Mouse (Mus musculus) embryonic stem cell, embryonic (primary cell): Measurements from ENCODE around the gene Skp1a.

Experiments
- CTCF ChIA-PET, 4 experiments: fragments of 300-600 bp in 2 of 4; fragments of 350-600 bp in 2 of 4; sonication (Branson Sonifier 250); formaldehyde crosslinking; loops; one replicate each; lab custom pipeline; 2022; ENCODE audit warnings: inconsistent platforms in 2 of 4; lab: Charles Lee
- POLR2A ChIA-PET, 4 experiments: fragments of 300-600 bp in 2 of 4; fragments of 350-600 bp in 2 of 4; sonication (Branson Sonifier 250); formaldehyde crosslinking; loops; one replicate each; lab custom pipeline; 2022; ENCODE audit warnings: antibody characterized with exemption in 4 of 4, inconsistent platforms in 1 of 4; lab: Charles Lee

The Skp1a gene

DNA sequence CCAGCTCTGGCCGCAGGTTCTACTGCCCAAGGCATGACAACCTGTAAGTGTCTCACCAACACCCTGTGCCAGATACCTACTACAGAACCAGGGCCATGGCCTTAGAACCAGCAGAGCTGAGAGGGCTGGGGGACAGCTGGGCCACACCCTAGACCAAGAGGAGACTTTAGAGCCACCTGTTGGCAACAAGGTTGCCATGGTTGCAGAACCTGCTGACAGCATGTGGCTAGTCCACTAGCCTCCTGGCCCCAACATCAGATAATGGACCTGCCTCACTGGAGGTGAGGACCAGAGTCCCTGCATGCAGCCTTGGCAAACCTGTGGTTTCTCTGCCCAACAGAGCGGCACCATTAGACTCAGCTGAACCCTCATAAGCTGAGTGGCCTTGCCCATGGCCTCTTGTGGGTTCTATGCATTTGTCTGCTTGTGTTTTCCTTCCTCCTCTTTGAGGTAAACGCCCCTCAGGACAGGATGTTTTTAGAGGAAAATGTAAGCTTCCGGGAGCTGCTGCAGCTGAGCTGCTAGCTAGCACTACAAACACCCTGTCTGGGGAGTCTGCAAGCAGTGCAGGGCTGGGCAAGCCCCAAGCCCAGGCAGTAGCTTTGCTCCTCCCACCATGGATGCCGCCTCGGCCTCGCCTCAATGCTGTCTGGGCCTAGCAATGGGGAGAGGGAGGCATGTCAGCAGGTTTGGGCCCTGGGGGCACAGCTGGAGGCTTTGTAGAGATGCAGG, 36.5 kb downstream of the Skp1a start:
- CTCF ChIA-PET = interaction anchor here in 3 of 4 experiments (0.7 to 1.9 kb wide), 6 partner anchors 14 to 128 kb away, joined by 3 to 7 read pairs (median 3); partner anchors contain the start of gene 9530068E07Rik (in 1 of the 3)
- POLR2A ChIA-PET = interaction anchor here (0.7 to 13.2 kb wide), 26 partner anchors 6 to 121 kb away, joined by 3 to 133 read pairs (median 4); partner anchors contain the start of gene Tcf7 (in 1 of the 4)

DNA sequence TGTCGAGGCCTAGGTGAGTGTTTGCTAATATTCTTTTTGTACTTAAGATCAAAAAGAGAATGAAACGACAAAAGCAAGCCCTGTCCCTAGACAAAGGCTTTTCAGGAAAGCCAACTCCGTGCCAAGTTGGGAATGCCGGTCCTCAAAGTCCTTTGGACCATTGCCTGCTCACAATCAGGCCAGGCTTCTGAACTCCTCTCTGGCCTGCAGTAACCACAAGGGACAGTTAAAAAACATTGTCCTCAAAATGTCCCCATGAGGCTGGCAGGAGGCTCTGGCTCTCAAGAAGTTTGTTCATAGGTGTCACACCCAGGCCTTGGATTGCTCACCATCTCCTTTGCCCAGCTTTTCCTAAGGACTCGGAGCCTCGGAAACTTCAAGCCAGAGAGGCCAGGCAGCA, 38.0 kb downstream of the Skp1a start:
- CTCF ChIA-PET = interaction anchor here in 1 of 4 experiments (0.9 to 1.9 kb wide), 4 partner anchors 10 to 77 kb away, joined by 3 to 7 read pairs (median 3); no protein-coding TSS in a partner anchor

DNA sequence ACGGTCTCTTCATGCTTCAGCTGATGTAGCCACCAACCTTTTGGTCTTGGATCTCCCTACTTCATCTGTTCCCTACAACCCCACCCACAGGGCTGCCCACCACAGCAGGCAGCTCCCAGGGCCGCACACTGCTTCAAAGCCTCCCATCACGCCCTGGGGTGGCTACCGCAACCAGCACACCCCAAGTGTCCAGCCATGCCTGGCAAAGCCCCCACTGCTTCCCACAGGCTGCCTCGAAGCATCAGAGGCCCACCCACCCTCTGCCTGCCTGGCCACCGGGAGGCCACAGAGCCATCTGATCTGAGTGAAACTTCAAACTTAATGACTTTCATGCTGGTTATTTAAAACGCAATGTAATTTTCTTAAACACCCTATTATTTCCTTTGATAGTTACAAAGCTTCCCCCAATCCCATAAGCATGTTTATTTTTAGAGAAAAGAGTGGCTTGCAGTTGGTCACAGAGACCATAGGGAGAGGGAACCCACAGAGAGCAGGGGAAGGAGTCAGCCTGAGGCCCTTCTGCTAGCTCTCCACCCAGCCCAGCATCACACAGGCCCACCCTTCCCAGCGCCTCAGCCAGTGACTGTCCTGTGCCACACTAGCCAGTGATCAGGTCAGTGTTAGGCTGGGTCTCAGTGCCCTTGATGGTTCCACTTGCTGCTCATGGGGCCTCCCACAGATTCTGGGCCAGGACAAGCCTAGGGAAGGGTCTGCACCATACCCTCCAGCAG, 40.1 kb downstream of the Skp1a start:
- POLR2A ChIA-PET = interaction anchor here in 2 of 4 experiments (0.7 to 13.2 kb wide), 14 partner anchors 8 to 438 kb away, joined by 3 to 133 read pairs (median 5); partner anchors contain the start of gene Tcf7 (in 2 of the 2)
- CTCF ChIA-PET = interaction anchor here in 2 of 4 experiments (0.8 to 7.5 kb wide), 5 partner anchors 10 to 71 kb away, joined by 3 to 37 read pairs (median 4); no protein-coding TSS in a partner anchor

More for the DNA sequence above, 38.0 kb downstream of the Skp1a start:
- POLR2A ChIA-PET = interaction anchor here in 3 of 4 experiments (0.6 to 13.2 kb wide), 13 partner anchors 8 to 64 kb away, joined by 3 to 133 read pairs (median 4); partner anchors contain the start of gene Tcf7 (in 1 of the 3)

DNA sequence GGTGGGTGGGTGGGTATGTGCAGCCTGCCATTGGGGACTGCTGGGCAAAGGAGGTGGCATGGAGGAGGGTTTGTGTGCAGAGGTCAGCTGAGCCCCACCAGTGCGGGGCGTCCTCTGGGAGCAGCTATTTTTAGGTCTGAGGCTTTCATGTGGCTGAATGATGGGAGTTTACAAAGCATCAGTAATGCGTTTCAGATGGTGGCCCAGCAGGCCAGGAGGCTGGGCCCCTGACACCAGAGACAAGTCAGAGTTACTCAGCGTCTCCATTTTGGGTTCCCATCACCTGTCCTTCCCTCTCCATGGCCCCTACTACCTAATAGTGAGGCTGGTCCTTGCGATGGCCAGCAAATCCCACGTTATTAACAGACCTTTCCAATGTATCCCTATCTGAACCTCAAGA, 40.8 kb downstream of the Skp1a start:
- ChIA-PET CTCF (interaction anchor here in 2 of 4 experiments (1.2 to 7.5 kb wide), 3 partner anchors 10 to 18 kb away, joined by 4 to 37 read pairs (median 4); no protein-coding TSS in a partner anchor), POLR2A (interaction anchor here in 2 of 4 experiments (0.6 to 13.2 kb wide), 9 partner anchors 8 to 87 kb away, joined by 3 to 133 read pairs (median 8); partner anchors contain the start of gene Tcf7 (in 2 of the 2))

DNA sequence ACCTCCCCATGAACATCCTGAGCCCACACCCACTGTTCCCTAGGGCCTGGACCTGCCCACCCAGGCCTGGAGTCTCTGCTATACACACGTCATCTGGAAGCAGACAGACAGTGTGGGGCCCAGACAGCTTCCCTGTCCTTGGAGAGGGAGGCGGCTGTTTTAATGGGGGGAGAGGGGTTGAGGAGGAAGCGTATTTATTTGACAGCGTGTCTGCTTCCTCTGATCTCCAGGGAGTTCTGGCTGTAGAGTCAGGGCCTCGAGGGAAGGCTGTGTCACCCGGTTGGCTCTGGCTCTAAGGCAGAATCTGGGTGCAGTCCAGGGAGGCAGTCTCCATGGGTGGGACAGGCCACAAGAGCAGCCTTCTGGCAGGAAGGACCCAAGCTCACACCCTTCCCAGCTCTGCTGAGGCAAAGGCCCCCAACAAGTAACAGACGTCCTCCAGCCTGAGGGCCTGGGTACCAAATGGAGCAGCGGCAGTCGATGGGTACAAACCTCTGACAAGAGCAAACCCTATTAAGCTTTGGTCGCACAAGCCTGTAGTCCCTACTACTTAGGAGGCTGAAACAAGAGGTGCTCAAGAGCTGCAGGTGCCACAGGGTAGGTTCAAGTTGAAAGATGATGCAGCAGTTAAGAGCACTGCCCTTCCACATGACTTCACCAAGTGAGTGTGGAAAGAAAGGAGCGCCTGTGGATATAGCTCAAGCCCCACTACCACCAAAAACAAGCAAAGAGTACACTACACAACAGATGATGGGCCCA, 41.6 kb downstream of the Skp1a start:
- POLR2A ChIA-PET = interaction anchor here in 3 of 4 experiments (0.6 to 13.2 kb wide), 22 partner anchors 8 to 296 kb away, joined by 3 to 133 read pairs (median 6); partner anchors contain the start of gene Tcf7 (in 2 of the 3)
- CTCF ChIA-PET = interaction anchor here in 3 of 4 experiments (0.6 to 7.5 kb wide), 5 partner anchors 11 to 101 kb away, joined by 4 to 37 read pairs (median 4); no protein-coding TSS in a partner anchor

GRCm38 (mm10) chr11:52273942-52274330, 42.1 kb downstream of the Skp1a start:
- CTCF ChIA-PET = interaction anchor here in 2 of 4 experiments (1.0 to 7.5 kb wide), 4 partner anchors 12 to 100 kb away, joined by 4 to 37 read pairs (median 4); no protein-coding TSS in a partner anchor
- POLR2A ChIA-PET = interaction anchor here in 3 of 4 experiments (0.6 to 13.2 kb wide), 22 partner anchors 8 to 295 kb away, joined by 3 to 133 read pairs (median 6); partner anchors contain the start of gene Tcf7 (in 2 of the 3)

- CTCF ChIA-PET = interaction anchor here in 2 of 4 experiments (0.6 to 7.5 kb wide), 4 partner anchors 12 to 110 kb away, joined by 4 to 37 read pairs (median 4); no protein-coding TSS in a partner anchor
- POLR2A ChIA-PET = interaction anchor here in 3 of 4 experiments (0.6 to 13.2 kb wide), 28 partner anchors 8 to 76 kb away, joined by 3 to 133 read pairs (median 4); partner anchors contain the start of gene Tcf7 (in 1 of the 3)
Measured at GRCm38 (mm10) chr11:52274456-52275112, 42.8 kb downstream of the Skp1a start.

GRCm38 (mm10) chr11:52275366-52275765, 43.6 kb downstream of the Skp1a start:
- ChIA-PET CTCF (interaction anchor here in 3 of 4 experiments (0.5 to 7.5 kb wide), 4 partner anchors 13 to 68 kb away, joined by 3 to 37 read pairs (median 6); no protein-coding TSS in a partner anchor), POLR2A (interaction anchor here in 3 of 4 experiments (0.9 to 13.2 kb wide), 22 partner anchors 9 to 85 kb away, joined by 3 to 133 read pairs (median 6); partner anchors contain the start of gene Vdac1 (in 1 of the 3))

GRCm38 (mm10) chr11:52275774-52276555, 44.2 kb downstream of the Skp1a start:
- POLR2A ChIA-PET = interaction anchor here in 3 of 4 experiments (0.5 to 13.2 kb wide), 23 partner anchors 7 to 85 kb away, joined by 3 to 133 read pairs (median 6); partner anchors contain the start of gene Vdac1 (in 1 of the 3)
- CTCF ChIA-PET = interaction anchor here in 3 of 4 experiments (0.5 to 7.5 kb wide), 6 partner anchors 14 to 71 kb away, joined by 3 to 37 read pairs (median 4); no protein-coding TSS in a partner anchor

DNA sequence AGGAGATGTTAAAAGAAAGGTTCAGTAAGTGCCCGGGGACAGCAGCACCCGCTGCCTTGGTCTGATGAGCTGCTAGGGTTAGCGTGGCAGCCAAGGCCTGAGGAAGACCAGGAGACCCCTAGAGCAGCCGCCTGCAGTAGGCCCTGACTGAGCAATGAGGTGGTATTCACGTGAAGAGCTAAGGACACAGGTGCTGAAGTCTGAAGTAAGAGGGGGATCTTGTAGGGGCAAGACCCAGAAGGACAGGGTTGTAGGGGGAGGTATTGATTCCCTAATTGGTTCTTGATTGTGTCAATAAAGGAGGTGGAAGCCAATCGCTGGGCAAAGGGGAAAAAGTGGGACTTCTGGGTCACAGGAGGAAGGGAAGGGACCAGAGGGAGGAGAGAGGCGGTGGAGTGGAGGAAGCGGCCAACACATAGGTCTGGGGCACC, 45.2 kb downstream of the Skp1a start:
- ChIA-PET CTCF (interaction anchor here in 2 of 4 experiments (0.5 to 7.5 kb wide), 4 partner anchors 10 to 94 kb away, joined by 3 to 37 read pairs (median 6); no protein-coding TSS in a partner anchor), POLR2A (interaction anchor here in 3 of 4 experiments (0.6 to 13.2 kb wide), 20 partner anchors 8 to 84 kb away, joined by 3 to 133 read pairs (median 5); partner anchors contain the start of gene Vdac1 (in 1 of the 3))

DNA sequence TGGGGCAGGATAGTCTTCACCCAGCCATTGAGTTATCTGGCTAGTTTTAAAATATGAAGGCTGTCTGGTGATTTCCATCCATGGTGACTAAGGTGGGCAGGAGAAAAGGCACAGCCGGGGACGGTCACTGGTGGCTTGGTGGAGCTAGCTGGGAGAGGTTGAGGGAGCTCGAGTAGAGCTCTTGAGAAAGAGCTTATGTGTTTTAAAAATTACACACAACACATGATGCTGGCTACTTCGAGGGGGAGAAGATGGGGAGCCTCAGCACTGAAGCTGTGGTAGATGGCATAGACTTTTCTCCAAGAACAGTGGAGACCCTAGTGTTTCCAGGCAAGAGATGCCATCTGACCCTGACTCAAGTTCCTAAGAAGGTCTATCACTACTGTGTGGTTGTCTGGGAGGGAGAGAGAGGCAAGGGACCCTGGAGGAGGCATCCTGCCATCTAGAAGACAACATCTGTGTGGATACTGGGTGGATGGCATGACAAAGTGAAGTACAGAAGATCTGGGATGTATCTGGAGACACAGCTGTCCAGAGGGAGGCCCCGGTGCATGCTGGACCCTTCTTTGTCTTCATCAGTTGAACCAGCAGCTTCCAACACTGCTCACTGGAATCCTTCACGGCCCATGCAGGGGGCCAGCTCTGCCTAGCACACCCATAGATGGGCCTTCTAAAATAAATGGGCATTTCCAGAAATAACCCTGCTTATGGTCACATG, 45.8 kb downstream of the Skp1a start:
- POLR2A ChIA-PET = interaction anchor here in 3 of 4 experiments (0.6 to 13.2 kb wide), 20 partner anchors 8 to 83 kb away, joined by 3 to 133 read pairs (median 5); partner anchors contain the start of gene Vdac1 (in 1 of the 3)
- CTCF ChIA-PET = interaction anchor here in 2 of 4 experiments (0.5 to 7.5 kb wide), 4 partner anchors 9 to 93 kb away, joined by 3 to 37 read pairs (median 6); no protein-coding TSS in a partner anchor

- ChIA-PET CTCF (interaction anchor here in 1 of 4 experiments (7.5 kb wide), 1 partner anchor 16 kb away, joined by 37 read pairs; no protein-coding TSS in a partner anchor), POLR2A (interaction anchor here in 3 of 4 experiments (0.6 to 13.2 kb wide), 14 partner anchors 8 to 80 kb away, joined by 3 to 133 read pairs (median 4); no protein-coding TSS in a partner anchor)
Measured at GRCm38 (mm10) chr11:52278164-52278563, 46.4 kb downstream of the Skp1a start.

DNA sequence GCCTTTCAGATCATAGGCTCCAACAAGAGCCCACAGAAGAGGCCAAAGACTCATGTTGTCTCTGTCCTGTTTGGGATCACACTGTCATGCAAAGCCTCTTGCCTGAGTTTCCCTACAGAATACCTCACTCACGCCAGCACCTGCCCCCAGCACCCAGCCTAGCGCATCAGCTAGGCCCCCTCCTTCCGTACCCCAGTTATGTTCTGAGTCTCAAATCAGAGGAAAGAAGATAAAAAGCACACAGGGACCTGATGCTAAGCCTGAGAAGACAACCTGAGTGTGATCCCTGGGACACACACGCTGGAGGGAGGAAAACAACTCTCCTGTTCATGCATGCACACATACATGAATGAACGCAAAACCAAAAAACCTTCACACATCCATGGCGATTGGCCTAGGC, 47.2 kb downstream of the Skp1a start:
- ChIA-PET CTCF (interaction anchor here in 1 of 4 experiments (0.6 to 0.8 kb wide), 2 partner anchors 24 to 64 kb away, joined by 3 to 5 read pairs; no protein-coding TSS in a partner anchor), POLR2A (interaction anchor here in 2 of 4 experiments (1.5 to 13.2 kb wide), 6 partner anchors 7 to 21 kb away, joined by 4 to 133 read pairs (median 6); no protein-coding TSS in a partner anchor)

- CTCF ChIA-PET = interaction anchor here in 1 of 4 experiments (0.8 kb wide), 1 partner anchor 64 kb away, joined by 3 read pairs; no protein-coding TSS in a partner anchor
- POLR2A ChIA-PET = interaction anchor here in 3 of 4 experiments (0.6 to 13.2 kb wide), 7 partner anchors 10 to 1907 kb away, joined by 4 to 133 read pairs (median 5); no protein-coding TSS in a partner anchor
Measured at GRCm38 (mm10) chr11:52279611-52280145, 47.9 kb downstream of the Skp1a start.
